Mouse (Mus musculus) bone marrow macrophage, adult 2 months (primary cell): ENCODE measurements around the gene Fam83c.

Experiments used
- CTCF ChIP-seq: IDR thresholded peaks from 2 replicates; pipeline ENCODE4 v1.5.1; 2012; ENCODE audit warnings: low read depth, mild to moderate bottlenecking, low read length, moderate library complexity
- POLR2A ChIP-seq: IDR thresholded peaks from 2 replicates; pipeline ENCODE4 v1.6.1; 2012; ENCODE audit warnings: mild to moderate bottlenecking, low read depth, low read length, borderline replicate concordance

DNA sequence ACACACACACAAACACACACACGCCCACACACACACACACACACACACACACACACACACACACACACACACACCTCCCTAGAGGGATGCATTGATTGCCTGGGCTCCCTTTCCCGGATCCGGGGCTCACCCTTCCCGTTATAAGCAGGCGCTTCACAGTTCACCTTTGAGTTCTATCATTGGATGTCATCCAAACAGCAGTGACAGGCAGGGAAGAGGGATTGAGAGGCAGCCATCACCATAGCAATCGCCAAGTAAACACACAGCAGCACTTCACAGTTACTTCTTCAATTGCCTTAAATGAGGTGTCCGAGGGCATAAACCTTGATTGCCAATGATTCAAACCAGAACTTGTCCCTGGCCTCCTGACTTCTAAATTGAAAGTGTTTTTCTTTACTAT lies 55.6 kb downstream of the Fam83c start:
- TF ChIP-seq POLR2A (no peak), CTCF (no peak)
